Mouse (Mus musculus) embryo, embryonic 11.5 days (tissue): ENCODE results near the gene Slamf7.
"Not testable (repeated sequence)": the region's sequence is repeated elsewhere in the genome, so short reads cannot be mapped to it uniquely, and the experiment has no call there.

Source experiments
- DNase-seq: peaks from one replicate; pipeline ENCODE4 v3.0.0-alpha.2; 2012; ENCODE audit warnings: low read depth, low spot score

Gene Slamf7

DNA sequence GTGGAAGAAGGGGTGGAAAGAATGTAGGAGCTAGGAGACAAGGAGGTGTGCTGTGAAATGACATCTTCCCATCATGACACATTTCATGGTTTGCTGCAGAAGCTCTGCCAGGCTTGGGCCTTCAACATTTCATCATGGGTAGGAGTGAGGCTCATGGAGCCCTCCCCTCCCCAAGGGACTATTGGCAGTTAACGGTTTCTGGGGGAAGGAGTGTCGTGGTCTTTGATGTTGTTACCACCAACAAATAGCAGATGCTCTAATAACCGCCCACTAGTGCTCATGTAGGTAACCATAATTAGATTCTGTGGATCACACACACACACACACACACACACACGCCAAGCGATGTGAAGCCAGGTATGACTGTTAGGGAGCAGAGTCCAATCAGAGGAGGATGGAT is at the start of gene Slamf7:
TSS of gene Slamf7 (minus strand) at position 302 of the 400 bp plus-strand sequence.
- DNase-seq, result no peak

DNA sequence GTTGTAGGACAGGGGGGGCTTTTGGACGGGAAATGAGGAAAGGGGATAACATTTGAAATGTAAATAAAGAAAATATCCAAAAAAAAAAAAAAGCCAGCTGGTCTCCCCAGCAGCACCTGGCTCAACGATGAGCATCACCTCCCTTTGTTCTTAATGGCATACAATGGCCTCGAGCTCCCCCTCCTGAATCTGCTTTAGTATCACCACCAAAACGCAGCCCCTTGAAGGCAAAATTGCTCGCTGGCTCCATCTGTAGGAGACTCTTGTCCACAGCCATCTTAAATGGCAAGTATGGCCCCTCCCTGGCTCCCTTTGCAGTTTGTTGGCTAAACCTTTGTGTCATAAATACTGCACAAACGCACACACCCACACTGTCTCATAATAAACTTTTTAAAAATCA is 46.1 kb upstream of the Slamf7 start:
- no peak for DNase-seq

DNA sequence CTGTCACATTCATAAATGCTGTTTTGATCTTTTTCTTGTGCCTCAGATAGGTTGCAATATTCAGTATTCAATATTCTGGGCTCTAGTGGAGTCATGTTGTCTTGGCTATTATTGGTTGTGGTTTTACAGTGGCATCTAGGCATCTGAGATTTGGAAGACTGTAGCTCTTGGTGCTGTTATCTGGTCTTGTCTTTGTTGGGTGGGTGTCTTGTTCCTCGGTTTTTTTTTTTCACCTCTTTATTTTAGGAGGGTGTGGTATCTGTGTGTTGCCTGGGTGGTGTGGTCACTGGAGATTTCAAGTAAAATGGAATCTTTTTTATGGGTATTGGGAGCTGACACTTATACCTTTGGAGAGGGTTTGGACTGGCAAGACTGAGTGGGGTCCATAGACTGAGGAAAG is 41.1 kb upstream of the Slamf7 start:
- no peak for DNase-seq

DNA sequence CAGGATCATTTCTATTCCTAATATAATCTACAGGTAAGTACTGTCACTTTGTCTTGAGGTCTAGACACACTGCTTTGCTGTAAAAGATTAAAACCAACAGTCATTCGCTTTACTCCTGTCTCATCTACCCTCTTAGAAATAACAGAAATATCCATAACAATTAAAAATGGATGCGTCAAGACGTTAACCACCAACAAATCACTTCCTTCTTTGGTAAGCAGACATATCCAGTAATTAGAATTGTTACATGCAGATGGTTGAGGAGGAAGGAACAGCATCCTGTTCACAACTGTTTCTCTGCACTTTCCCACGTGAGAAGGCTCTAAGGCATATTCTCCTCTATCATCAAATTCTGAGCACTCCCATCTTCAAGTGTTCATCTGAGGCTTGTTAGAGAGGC is 34.5 kb upstream of the Slamf7 start:
- DNase-seq, result no peak

DNA sequence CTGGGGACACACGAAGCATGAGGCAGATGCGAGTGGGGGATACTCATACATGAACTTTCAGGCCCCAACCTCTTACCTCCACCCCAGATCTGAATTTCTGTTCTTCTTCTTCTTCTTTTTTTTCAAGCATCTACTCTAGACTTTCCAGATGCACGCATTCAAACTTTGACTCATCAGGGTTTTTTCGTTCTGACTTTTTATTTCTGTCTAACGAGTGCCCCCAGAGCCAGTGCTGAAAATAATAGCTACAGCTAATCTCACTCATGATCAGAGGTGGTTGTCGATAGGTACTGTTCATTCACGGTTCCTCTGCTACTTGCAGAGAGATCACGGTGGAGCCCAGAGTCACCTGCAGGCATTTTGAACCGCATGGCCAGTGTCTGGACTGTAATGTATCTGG is 32.1 kb upstream of the Slamf7 start:
- DNase-seq, result no peak

DNA sequence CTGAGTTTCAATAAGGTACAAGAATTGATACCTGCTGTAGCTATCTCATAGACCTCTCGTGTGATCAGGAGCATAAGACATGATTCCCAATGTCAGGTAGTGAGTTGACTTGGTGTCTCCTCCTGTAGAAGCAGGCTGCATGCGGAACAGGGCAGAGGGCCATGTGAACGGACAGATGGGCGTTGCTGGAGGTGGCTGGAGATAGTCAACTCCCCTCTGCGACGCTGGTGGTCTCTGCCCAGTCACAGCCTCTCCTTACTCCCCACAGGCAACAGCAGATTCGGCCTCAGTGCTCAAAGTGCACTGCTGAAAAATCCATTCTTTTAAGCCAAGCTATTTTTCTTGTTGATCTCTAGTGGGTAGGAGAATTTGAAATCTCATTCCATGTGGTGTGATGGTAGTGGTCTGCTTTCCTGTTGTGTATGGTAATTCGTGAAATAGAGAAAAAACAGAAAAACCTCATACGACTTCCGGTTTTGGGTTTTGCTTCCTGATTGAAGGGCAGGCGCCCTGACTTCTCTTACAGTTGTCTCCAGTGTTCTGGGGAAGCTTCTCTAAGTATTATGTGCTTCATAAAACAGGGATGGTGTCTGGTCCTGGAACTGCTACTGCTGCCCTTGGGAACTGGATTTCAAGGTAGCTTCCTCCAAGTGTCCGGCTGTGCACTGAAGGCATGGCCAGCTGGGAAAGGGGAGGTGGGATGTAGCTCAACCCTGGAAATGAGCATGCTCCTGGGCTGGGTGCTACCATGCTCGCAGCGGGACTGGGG is 28.9 kb upstream of the Slamf7 start, which contains the start of gene Cd48:
TSS of gene Cd48 (plus strand) at position 479 of the 769 bp plus-strand sequence.
- DNase-seq, result no peak

DNA sequence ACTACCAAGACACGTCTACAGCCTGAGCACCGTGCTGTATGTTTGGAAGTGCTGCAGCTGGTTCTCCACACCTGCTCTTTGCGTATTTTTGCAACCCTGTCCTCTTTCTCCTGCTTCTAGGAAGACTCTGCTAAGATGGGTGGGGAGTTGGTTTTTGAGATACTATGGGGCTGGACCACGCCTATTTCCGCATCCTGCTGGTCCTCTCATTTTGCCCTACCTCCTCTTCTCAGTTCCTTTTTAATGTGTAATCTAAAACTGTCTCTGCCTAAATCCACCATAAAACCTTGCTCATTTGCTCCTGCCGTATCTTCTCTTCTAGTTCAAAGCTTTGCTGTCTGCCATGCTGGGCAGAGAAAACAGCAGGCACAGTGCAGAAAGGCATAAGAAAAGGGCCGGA is 28.2 kb upstream of the Slamf7 start:
- DNase-seq, result no peak

DNA sequence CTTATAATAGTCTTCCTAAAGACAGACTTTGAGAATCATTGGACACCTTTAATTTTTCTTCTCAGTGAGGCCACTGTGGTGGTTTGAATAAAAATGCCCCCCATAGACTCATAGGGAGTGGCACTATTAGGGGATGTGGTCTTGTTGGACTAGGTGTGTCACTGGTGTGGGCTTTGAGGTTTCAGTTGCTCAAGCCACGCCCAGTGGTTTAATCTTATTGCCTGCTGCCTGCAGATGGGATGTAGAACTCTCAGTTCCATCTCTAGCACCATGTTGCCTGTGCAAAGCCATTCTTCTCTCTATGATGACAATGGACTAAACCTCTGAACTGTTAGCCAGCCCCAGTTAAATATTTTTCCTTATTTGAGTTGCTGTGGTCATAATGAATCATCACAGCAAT is 24.9 kb upstream of the Slamf7 start:
- no peak for DNase-seq

DNA sequence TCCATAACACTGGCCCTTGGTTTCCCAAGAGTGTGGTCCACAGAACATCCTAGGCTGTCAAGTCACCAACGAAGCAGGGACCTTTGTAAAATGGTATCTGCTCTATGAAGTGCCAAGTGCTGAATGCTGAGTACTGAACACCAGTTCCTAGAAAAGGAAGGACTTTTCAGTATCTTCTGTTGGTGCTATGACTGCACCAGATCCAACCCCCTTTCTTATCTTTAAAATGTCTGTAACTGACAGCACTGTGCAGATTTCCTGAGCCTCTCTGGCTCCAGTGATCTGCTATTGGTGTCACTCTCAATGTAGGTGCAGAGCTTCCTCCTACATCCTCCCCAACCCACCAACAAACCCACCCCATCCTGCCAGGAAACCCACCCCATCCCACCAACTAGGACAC is 21.6 kb upstream of the Slamf7 start:
- DNase-seq, result no peak

DNA sequence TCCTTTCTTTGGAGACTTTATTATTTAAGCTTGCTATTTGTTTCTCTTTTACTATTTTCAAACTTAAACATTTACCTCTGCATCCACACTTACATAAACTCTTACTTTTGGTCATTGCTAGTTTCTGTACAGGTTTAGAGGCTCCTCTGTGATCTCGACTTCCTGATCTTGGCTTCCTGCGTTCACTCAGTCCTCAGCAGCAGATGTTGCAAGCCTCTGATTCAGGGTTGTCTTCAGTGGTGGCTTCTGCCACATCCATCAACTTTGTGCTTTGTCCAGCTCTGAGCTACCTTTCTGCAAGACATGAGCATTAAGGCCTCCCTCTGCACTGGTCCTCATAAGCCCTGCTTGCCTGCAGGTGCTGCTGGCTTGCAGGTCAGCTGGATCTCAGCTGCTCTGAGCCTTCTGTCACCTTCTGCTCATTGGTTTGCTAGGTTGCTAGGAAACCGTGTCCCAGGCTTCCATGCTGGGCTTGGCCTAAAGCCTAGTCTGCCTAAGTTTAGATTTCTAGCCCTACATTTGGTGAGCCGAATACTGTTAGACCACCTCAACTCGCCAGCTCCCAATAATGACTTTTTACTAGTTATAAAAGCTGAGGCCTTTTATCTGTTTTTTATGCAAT is 20.1 kb upstream of the Slamf7 start:
- no peak for DNase-seq

DNA sequence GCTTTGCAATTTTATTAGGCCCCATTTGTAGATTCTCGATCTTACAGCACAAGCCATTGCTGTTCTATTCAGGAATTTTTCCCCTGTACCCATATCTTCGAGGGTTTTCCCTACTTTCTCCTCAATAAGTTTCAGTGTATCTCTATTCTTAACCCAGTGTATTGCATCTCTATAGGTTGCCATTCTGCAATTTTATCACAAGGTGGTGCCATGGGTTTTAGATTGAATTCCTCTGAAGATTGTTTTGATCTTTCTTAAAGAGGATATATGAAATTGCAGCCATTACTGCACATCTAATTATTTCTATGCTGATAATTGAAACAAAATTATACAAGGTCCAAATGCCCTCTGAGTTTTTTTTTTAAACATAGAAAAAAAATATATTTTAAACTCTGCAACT is 19.6 kb upstream of the Slamf7 start:
- not testable (repeated sequence) for DNase-seq

DNA sequence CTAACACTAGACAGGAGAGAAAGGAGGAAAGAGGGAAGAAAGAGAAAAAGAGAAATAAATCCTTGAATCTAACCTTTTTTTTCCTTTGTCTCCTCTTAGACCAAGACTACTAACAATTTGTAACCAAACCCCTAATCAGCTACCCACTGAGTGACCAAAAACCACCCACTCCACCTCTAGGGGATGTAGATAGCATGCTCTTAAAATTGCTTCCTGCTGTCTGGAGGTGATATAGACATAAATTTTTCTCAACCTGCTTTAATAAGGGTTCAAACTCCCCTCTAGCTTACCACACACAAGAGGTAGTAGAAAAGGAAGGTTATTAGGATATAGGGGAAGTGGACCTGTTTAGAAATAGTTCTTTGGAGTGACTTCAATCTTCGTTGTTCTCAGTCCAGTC is 14.3 kb upstream of the Slamf7 start:
- no peak for DNase-seq

DNA sequence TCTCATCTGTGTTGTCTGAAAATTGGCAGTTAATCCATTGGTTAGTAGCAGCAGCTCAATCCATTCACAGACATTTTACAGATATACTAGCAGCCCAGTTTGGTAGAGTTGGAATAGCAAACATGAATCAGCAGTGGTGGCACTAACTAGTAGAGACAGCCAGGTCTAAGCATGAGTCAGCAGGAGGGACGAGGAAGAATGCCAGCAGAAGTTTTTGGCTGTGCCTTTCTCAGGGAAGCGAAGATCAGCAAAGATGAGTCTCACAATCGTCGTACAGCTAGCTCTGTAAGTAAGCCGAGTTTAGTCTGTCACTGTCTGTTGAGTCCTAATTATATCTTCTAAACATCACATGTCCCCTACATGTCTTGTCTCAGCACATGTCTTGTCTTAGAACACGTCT is 13.5 kb upstream of the Slamf7 start:
- no peak for DNase-seq

DNA sequence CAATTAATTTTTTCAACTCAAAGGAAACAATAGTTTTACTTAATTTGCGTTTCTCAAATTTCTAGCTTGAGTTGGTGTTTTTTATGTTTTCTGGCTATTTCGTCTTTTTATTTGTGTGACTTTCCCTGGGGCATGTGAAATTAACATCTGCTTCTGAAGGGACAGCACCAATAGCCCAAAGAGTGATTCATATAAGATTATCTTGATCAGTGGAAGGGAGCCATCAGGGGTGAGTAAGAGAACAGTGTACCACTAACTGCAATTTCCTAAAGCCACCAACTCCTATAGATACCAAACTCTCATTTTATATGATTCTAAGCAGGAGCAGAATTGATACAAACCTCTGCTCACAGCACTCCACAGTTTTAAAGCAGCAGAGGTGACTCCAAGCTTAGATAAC is 10.9 kb upstream of the Slamf7 start:
- no peak for DNase-seq

DNA sequence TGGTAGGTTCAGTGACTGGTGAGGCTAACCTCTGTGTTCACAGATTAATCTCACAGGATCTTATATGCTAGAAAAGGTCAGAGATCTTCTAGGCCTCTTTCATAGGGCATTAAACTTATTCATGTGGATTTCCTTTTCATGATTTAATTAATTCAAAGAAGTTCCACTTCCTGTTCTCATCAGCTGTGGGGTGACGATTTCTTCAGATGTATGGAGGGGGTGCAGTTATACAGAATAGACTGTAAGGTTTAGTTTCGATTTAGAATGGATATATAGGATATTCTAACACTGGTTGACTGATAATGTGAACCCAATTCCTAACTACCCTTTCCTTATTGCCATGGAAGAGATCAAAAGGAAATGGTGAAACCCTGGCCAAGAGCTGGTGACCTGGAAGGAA is 8.6 kb upstream of the Slamf7 start:
- DNase-seq, result no peak

DNA sequence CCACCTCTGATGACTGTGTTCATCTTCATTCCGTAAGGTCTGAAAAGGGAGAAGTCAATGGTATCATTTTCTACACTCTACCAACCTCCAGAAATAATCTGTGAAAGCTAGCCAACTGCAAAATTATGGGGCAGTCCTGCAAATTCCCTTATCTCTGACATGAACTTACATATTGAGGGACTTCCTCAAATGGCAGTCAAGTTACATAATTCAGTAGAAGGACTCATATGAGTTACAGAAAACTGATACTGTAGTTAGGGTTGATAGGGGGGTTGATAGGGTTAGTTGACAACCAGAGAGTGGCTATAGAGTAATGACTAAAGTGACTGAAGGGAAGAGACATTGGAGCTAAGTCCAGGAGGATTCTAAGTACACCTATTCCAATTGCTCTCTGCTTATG is 7.6 kb upstream of the Slamf7 start:
- DNase-seq, result no peak

DNA sequence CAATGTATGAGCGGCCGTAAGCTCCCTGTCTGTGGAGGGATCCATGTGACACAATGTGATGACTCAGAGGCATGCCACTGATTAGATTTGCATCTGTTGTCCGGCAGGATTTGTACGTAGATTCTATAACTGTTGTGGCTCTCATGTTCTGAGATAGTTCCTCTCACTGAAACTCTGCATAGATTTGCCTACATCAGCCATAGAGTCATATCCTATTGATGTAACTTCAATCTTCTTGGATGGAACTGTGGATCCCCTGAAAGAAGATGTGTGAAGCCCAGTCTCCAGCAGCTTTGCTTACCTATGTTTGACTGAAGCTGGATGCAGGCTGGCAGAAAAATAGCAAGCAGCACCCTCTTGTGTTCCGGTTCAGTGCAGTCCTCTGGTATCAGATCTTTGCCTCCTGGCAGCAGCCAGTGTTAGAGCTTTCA is 5.7 kb upstream of the Slamf7 start:
- DNase-seq, result no peak

DNA sequence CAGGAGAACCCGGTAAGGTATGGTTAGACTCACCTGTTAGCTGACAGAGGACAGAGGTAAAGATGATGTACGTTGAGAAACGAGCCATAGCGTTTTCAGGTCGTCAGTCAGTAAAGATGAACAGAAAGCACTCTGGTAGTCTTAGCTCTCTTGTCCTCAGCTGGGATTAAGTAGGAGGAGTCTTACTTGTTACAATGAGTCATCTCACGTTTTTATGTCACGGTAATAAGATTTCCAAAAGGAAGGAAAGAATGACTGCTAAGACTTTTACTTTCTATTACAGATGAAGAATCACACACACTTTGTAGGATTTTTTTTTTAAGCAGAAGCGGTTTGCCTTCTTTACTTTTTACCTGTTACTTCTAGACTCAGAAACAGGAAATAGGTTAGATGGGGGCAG is 4.0 kb downstream of the Slamf7 start:
- no peak for DNase-seq

DNA sequence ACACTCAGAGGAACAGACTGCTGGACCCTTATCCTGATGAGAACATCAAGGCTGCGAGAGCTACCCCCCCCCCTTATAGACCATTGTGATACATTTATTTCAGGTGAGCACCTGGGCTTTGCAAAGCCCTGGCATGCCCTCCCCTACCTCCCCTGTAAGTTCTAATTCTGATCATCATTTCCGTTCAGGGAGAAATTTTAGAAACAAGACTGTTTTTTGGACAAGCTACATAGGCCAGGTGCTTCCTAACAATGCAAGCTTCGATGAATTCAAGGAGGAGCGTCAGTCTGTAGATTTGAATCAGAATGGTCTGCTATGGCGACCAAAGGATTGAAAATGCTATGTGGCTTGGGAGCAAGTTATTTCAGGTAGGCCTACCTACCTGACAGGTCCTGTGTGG is 5.1 kb downstream of the Slamf7 start:
- no peak for DNase-seq

DNA sequence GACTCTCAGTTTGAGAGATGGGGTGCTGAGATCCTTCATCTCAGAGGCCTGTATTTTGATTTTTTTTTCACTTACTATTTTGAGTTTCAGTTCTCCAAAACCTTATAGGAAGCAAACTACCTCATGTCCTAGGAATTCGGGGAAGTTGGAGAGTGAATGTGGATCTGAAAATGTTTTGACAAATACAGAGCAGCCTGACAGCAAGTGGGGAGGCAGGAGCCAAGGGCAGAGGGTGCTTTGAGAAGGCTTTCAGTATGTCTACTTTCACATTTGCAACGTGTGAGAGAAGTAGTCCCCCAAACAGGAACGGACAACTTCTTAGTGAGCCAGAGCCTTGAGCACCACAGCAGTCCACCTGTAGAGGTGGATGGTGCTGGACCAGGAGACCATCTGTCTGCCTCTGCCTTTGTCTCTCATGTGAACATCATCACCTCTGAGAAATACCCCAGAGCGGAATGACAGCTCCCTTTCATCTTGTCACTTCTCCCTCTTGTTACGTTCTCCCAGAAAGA is 6.3 kb downstream of the Slamf7 start:
- no peak for DNase-seq

DNA sequence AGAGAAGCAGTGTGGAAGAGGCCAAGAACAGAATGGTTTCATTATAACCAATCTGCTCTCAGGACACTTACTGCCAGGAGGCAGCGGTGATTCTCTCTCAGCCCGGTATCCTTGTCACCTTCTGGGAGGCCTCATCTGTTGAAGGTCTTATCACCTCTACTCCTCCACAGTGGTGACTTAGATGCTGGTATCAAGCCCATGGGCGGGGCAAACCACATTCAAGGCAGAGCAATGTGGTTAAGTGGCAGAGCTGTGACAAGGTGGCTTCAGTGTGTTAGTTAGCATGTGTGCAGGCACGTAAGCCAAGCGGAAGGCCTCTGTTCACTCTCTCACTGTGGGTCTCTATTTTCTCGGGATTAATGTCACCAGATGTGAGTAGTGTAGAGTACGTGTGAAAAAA is 9.2 kb downstream of the Slamf7 start:
- DNase-seq, result no peak

DNA sequence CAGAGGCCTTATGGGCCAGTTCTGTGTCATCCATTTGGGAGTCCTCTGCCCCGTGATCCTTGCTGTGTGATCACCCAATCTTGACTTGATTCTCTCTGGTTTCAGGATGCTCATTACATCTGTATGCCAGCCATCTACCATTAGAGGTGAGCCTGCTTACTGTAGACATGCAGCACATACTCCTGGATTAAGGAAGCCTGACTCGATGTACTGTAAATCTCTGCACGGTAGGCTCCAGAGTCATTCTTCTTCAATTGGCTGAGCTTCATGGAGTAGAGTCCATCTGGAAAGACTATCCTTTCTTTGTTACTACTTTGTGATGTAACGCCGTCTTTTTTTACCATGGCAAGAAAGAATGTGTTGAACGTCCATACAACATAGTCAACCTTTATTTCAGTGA is 12.0 kb downstream of the Slamf7 start:
- DNase-seq, result no peak

DNA sequence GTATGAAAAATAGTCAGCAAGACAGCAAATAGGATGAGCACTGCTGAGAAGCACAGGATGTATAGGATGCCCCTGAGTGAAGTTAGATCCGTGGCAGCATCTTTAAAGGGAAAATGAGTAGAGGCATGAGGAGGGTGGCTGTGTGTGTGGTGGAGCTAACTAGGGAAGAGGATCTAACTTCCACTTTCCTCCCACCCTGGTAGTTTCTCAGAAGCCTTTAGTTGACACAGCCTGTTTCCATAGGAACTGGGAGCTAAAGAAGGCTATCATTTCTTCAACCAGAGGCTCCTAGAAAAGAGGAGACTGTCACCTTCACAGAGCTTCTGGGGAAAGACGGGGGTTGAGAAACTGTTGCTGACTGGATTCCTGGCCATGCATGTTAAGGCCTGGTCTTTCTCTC is 14.1 kb downstream of the Slamf7 start:
- no peak for DNase-seq
